Mouse (Mus musculus) adrenal gland, postnatal 14 days (tissue): ENCODE results near the gene Cnga1. TPM values are rescaled to one million over a fixed set of nuclear protein-coding genes. Genes with fewer than 3 reads are reported as not detected.
"Not testable (repeated sequence)": the region's sequence is repeated elsewhere in the genome, so short reads cannot be mapped to it uniquely, and the experiment has no call there.

Experiments
- DNase-seq: peaks from one replicate; pipeline ENCODE4 v3.0.0; 2021; ENCODE audit warnings: mixed read lengths
- total RNA-seq: library from RNA; stranded (reverse); gene quantifications from 2 replicates; pipeline ENCODE4 v1.2.3, GENCODE M21; 2021

Gene Cnga1
- total RNA-seq, 1 experiment from 2014 or later: not detected

GRCm38 (mm10) chr5:72636576-72636975 is 7.5 kb downstream of the Cnga1 start:
- no peak for DNase-seq

- DNase-seq: no peak
These were observed 8.0 kb downstream of the Cnga1 start for GRCm38 (mm10) chr5:72636122-72636521.

- DNase-seq: peak; percentile 3
These were observed 9.2 kb downstream of the Cnga1 start for GRCm38 (mm10) chr5:72634791-72635271.

- DNase-seq: peak; percentile 63
These were observed 14.0 kb downstream of the Cnga1 start for GRCm38 (mm10) chr5:72630026-72630425.

- DNase-seq: no peak
These were observed 23.1 kb downstream of the Cnga1 start for GRCm38 (mm10) chr5:72621022-72621421.

- DNase-seq: no peak
These were observed 26.7 kb downstream of the Cnga1 start for GRCm38 (mm10) chr5:72617413-72617812.

- DNase-seq: no peak
These were observed 40.9 kb downstream of the Cnga1 start for GRCm38 (mm10) chr5:72603138-72603537.

GRCm38 (mm10) chr5:72601006-72601405 is 43.1 kb downstream of the Cnga1 start:
- peak; percentile 74 for DNase-seq

- DNase-seq: no peak
These were observed 56.8 kb downstream of the Cnga1 start, which contains the start of gene Gm5868 for GRCm38 (mm10) chr5:72587192-72587681. Gene Gm5868 (minus strand): TSS chr5:72587551.

- DNase-seq: not testable (repeated sequence)
These were observed 57.3 kb downstream of the Cnga1 start for GRCm38 (mm10) chr5:72586667-72587191.

- peak; percentile 6 for DNase-seq
These were observed 58.0 kb downstream of the Cnga1 start for GRCm38 (mm10) chr5:72586122-72586521.

- DNase-seq: not testable (repeated sequence)
These were observed 63.1 kb downstream of the Cnga1 start, which contains the start of gene Zar1 for GRCm38 (mm10) chr5:72580970-72581332. Gene Zar1 (minus strand): TSS chr5:72581254.

GRCm38 (mm10) chr5:72580088-72580969 is 63.7 kb downstream of the Cnga1 start:
- DNase-seq: peak; percentile 38

- not testable (repeated sequence) for DNase-seq
These were observed 64.5 kb downstream of the Cnga1 start for GRCm38 (mm10) chr5:72579599-72579998.

GRCm38 (mm10) chr5:72565621-72566020 is 78.5 kb downstream of the Cnga1 start:
- no peak for DNase-seq

- not testable (repeated sequence) for DNase-seq
These were observed 80.9 kb downstream of the Cnga1 start for GRCm38 (mm10) chr5:72563183-72563582.

GRCm38 (mm10) chr5:72560976-72561628 is 83.0 kb downstream of the Cnga1 start:
- DNase-seq: no peak

- DNase-seq: peak; percentile 98
These were observed 84.5 kb downstream of the Cnga1 start, which contains the start of gene Nfxl1 for GRCm38 (mm10) chr5:72559544-72560049. Gene Nfxl1 (minus strand): TSS chr5:72559684.

GRCm38 (mm10) chr5:72558716-72559526 is 85.2 kb downstream of the Cnga1 start:
- DNase-seq: peak; percentile 61

- DNase-seq: no peak
These were observed 87.8 kb downstream of the Cnga1 start for GRCm38 (mm10) chr5:72556245-72556644.
